Mouse (Mus musculus) spleen, adult 18-20 months (tissue): ENCODE measurements at regions not wholly inside any gene's neighbourhood (a gene's known extent, or its start where the extent isn't known, plus 50 kb on each side); places are given as distances from the start of the nearest gene placed in this dataset.
"Not testable (repeated sequence)": the region's sequence is repeated elsewhere in the genome, so short reads cannot be mapped to it uniquely, and the experiment has no call there.

Source experiments
- DNase-seq, 2 experiments: peaks; one replicate each; pipeline ENCODE4 v3.0.0; 2022; ENCODE audit warnings: mixed read lengths in 2 of 2

DNA sequence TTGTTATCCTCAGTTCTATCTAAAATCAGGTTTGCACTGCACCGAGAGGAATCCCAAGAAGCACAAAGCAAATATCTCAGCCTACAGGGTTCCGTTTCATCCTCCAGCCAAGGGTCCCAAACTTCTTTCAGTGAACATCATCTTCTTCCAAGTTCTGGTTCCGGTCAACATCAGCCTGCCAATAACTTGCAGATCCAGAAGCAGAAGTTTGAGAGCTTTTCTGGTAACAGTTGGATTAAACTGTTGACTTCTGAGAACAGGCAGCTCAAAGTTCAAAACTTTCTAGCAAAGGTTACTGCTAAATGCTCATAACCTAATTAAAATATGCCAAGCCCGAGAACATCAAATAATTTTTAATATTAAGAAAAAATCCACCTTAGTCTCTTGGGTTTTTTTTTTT, 237.0 kb upstream of the Gm37988 start:
- no peak for DNase-seq

DNA sequence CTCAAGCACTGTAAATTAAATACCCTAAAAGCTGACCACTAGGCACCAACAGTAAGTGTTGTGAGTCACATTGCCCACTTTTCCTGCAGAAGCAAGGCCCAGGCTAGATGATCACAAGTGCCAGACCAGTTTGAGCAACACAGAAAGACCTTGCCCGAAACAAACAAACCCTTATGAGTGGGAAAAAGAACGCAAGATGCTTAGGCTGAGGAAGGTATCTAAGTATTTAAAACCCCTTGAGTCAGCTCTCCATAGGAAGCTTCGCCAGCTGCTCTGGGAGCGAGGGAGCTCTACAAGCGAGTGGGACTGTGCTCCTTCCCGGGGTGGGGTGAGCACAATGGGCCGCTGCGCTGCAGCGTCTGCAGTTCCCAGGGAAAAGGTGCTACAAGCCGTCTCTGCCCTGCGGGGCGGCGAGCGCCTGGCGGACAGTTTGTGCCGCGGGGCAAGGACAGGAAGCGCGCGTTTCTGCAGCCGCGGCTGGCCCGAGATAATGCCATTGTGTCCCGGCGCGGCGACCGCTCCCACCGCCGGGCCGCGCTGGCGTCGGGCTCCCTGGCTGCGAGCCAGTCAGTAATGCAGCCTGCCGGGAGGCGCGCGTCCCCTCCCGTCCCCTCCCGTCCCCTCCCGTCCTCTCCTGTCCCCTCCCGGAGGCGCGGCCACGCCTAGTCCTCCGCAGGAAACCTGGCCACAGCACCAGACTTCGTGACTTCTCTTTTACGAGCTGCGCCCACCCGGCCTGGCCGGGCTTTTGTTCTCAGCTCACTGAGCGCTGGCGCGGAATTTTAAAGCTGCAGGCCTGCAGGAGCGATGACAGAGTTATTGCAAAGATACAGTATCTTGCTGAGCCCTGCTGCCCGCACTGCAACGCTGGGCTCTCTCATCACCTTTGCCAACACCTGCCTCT, 236.1 kb upstream of the Gm37988 start:
- peak in 1 of 2 experiments; percentile 5 for DNase-seq

DNA sequence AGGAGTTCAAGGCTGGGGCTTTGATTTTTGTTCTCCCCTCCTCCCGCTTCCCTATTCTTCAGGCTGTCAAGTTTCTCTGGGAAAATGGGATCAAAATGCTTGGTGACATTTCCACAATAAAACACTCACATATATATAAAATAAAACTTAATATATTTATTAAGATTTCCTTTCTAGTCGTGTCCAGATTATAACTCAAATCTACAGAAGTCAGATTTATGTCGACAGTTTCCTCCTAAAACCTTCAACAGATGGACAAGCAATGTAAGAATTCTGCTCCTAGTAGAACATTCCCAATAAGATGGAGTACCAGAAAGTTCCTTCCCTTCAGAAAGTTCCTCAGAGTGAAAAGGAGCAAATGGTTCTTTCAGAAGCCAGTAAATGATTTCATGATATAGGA, 235.4 kb upstream of the Gm37988 start:
- no peak for DNase-seq

DNA sequence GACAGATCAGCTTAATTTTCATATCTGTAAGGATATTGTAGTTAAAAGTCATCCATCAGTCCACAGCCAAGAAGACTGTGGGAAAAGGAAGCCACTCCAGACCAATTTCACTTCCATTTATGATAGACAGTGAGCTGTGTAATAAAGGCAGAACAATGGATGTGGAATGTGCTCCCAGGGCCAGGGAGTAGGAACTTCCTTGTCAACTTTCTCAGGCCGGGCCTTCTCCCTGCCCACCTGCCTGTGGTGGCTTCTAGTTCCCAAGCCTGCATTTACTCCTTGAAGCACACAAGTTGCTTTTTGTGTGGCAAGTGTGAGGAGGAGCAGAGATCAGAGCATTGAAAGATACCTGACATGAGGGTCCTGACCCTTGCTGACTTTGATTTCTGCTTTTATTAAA, 233.6 kb upstream of the Gm37988 start:
- no peak for DNase-seq

DNA sequence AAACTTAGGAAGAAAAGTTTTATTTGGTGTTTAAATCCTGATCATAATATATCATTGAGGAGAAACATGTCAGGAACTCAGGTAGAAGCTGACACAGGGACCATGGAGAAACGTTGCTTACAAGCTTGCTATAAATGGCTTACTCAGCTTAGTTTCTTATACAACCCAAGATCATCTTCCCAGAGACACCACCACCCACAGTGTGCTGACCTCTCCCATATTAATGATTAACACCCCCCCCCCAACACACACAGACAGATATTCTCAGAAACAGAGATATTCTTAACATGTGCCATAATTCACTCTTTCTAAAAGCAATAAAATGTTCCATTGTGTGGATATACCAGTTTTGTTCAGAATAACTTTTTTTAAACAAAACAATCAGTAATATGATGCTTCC, 230.7 kb upstream of the Gm37988 start:
- DNase-seq, result no peak

DNA sequence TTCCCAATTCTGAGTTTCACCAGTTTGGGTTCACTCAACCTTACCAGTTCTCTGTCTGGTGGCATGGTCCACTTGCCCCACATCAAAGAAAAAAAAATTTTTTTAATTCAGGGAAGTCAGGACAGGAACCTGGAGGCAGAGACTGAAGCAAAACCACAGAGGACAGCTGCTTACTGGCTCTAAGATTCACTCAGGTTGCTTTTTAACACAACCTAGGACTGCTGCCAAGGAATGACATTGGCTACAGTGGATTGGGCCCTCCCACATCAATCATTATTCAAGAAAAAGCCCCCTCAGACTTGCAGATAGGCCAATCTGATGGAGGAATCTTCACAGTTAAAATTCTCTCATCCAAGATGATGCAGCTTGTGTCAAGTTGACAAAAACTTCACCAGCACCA, 225.2 kb upstream of the Gm37988 start:
- DNase-seq, result no peak

DNA sequence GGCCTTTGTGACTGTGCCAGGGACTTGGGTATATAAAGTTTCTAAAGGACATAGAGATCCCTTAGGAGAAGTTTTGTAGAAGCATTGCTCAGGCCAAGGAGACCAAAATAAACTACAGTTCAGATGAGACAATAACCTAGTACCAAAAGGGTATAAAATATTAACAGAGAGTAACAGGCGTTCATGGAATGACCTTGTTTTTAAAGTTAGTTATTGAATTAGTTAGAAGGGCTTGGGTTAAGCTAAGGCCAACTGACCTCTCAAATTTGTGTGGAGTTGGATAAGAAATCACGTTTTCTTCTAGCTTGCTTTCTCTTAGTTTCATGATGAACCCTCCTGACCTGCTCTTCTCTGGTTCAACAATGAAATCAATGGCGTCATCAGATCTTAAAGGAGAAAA, 209.8 kb upstream of the Gm37988 start:
- DNase-seq, result no peak

DNA sequence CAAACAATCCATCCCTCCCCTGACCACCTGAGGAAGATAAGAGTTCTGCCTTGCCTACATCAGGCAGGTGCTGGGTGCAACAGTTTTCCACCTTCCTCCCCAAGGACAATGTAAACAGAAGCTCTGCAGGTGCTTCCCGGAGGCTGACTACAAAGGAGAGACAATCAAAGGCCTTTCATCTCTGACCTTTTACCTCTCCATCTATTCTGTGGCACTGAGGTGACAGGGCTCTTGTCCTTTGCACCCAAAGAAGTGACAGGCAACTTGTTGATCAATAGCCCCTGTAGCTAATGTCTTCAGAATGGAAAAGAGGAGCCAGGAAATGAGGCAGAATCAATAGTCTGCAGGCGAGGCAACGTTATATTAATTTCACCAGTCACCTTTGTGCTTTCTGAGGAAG, 209.3 kb upstream of the Gm37988 start:
- DNase-seq, result no peak

DNA sequence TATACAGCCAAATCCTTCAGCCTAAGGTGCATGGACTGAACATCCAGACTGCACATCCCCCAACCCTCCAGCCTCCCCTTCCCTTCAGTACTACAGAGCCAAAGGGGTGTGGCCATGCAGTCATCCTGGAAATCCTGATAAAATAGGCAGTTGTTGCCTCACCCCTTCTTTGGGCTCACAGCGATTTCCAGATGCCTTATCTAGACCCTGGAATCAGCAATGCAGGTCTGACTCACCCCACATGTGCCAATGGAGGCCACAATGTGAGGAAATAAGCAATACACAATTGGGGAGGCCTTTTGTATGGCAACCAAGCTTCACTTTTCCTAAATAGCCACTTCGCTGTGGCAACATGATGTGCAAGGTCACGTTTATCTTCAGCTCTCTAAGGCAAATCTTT, 205.3 kb upstream of the Gm37988 start:
- DNase-seq, result no peak

DNA sequence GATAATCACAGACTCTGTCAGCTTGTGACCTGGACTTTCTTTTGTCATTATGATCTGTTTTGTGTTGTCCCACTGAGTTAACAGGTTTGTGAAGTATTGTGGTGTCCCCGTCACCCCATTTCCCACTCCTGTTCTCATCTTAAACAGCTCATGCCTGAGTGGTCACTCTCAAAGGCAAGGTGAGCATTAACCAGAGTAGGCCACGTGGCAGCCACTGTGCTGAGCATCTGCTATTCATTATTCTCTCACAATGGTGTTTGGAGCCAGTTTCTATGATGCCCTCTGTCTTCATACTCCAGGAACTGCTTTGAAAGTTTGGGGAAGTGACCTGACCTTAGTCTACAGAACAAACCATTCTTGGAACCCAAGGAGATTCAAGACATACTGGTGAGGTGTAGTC, 198.9 kb upstream of the Gm37988 start:
- DNase-seq, result no peak

DNA sequence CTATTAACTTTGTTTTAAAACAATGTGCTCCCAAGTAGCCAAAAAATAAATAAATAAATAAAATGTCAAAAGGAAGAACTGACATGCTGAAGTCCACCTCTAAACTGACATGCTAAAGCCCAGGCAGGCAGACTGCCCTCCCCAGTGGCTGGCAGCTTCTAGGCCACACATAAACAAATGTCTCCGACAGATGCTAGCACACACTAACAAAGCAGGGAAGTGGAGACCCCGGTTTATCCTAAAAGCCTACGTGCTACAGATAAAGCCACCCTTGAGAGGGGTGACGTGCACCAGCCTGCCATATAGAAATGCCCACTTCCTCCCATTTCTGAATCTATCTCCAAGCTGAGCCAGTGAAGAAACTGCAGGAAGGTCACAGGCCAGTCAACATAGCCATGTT, 194.4 kb upstream of the Gm37988 start:
- DNase-seq, result no peak

DNA sequence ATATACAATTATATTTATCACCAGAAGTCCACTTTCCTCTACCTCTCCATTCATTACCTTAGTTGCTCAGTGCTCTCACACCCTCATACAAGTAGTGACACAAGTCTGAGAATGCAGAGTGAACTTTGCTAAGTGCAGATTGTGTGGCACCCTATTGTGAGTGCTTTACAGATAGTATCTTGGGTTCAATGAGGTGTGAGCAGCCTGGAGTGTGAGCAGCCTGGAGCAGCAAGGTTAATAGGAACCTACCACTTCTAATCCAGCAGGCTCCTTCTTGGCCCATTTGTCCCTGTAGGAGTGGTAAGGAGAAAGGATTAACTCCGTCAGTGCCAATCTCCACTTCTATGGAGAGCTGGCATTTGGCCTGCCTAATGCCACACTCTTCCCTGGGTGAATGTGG, 192.4 kb upstream of the Gm37988 start:
- no peak for DNase-seq

DNA sequence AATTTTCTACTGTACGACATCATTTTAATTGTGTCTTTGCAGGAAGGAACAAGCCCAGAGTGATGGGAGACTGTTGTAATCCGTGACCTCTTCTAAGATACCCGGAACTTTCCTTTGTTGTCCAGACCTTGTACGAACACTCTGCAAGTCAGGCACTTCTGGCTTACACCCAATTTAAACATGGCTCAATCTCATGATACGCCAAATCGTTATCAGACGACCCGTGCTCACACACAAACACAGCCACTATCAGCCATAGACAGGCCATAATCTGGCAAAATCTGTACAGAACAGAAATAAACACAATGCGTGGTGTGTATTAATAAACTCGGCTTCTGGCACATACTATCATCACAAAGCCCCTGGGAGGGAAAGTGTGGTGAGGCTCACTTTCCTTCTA, 190.2 kb upstream of the Gm37988 start:
- no peak for DNase-seq

DNA sequence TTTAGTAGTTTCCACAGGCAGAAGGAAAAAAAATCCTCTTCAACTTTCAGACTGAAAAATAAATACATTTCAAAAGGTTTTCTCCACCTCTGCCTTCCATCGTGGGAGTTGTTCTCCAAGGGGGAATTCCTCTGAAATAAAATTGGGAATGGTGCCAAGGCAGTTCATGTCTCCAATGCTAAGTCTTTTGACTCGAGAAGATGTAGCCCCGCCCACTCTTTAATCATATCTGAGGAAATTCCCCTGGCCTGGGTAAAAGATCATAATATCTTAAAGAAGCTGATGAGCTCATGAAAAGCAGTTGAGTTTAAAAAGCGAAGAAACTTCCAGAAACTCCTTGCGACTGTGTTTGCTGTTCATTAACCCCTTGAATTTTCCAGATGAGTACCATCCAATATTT, 185.3 kb upstream of the Gm37988 start:
- no peak for DNase-seq

DNA sequence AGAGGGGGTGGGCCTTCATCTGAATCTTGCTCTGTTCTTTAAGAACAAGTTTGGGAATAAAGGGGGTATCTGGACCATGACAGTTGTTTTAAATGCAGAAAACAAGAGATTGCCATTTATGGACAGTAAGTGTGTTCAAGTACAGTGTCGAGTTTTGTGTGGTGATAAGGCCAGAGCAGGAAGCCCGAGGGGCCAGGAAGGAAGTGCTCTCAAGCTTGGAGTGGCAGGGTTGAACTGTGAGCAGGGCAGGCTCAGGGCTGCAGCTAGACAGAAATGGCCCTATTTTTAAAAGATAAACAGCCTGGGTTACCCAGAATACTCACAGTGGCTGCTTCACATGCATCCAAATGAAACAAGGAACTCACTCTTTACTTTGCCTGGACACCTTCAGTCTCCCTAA, 184.4 kb upstream of the Gm37988 start:
- DNase-seq, result no peak

DNA sequence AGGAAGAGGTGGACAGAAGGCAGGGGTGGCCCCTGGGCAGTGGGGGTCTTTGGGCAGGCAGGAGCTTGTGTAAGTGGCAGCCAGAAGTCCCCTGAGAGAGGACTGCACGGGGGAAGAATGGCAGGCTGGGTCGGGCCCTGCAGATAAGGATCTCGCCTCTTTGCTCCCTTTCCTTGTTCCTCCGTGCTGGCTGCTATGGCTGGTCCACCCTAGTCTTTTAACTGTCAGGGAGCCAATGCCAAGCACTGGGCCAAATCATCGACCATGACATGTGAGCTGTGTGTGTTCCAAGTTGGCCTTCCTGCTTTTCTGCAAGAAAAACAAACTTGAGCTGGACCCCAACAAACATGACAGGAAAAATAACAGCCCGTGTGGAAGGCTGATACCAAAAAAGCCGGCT, 153.8 kb upstream of the Gm37988 start:
- no peak for DNase-seq

DNA sequence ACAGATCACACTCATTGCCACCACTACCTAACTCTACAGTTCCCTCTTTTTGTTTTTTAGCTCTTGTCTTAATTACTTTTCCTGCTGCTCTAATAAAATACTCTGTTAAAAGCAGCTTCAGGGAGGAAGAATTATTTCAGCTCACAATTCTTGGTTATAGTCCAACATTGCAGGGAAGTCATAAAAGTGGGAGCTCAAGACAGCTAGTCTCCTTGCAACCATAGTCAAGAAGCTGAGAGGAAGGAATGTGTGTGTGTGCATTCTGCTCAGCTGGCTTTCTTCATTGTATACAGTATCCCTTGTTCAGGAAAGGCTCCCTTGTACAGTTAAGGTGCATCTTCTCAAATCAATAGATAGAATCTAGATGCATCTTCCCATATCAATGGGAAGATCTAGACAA, 152.4 kb upstream of the Gm37988 start:
- no peak for DNase-seq

DNA sequence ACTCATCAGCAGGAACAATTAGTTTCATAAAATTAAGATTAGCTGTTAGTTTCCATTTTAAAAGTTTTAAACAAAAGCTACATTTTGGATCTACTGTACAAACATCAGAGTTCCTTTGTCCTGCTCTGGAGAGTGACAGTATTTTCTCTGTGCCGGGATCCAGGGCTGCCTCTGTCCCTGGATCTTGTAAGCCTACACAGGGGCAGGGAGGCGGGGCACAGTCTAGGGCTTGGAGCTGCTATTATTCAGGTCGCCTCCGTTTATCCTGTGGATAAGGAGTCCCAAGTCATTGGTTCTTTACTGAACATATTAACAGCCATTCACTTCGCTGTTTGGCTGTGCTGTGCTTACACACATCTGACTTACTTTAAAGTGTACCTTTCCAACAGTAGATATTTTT, 150.8 kb upstream of the Gm37988 start:
- no peak for DNase-seq

DNA sequence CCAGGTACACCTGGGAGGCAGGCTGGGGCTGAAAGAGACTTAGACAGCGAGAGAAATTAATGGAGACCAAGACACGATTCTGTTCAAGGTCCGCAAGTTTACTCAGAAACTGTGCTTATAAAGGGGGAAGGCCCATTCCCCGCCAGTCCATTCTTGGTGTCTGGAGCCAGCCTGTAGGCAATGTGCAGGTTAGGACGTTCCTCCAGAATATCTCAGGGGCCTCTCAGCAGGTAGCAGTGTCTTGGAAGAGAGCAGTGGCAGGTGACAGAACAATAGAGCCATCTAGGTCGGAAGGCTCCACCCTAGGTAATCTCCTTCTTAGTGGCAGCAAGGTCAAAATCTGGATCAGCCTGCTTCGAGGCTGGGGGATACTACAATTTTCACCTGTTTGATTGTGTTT, 147.6 kb upstream of the Gm37988 start:
- DNase-seq, result not testable (repeated sequence)

DNA sequence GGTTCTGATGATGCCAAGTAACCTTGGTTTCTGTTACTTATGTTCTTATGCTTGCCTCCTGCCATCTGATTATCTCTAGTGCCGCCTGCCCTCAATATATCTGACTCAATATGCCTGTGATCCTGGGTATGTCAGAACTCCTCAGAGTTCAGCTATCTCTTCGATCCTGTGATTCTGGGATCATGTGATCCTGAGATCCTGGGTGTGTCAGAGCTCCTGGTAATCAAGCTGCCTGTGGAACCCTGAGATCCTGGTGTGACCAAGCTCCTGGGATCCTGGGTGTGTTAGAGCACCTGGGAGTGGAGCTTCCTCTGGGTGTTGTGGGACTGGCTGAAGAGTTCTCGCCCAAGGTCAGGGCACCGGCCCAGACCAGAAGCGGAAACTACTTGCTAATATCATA, 147.1 kb upstream of the Gm37988 start:
- not testable (repeated sequence) for DNase-seq

DNA sequence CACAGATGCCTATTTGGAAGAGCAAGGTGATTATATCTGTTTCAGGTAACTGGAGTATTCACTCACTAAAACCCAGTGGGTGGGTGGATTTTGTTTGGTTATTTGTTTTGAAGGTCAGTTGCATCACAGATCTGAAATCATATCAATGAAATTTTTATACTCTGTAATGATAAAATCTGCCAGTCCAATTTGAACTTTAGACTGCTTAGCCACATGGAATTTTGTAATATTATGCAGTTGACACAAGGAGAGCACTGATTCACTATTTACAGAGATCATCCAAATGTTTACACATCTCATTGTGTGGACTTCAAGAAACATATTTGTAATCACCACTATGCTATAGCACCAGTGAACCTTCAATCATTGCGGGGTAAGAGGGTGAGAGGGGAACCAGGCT, 145.9 kb upstream of the Gm37988 start:
- no peak for DNase-seq

DNA sequence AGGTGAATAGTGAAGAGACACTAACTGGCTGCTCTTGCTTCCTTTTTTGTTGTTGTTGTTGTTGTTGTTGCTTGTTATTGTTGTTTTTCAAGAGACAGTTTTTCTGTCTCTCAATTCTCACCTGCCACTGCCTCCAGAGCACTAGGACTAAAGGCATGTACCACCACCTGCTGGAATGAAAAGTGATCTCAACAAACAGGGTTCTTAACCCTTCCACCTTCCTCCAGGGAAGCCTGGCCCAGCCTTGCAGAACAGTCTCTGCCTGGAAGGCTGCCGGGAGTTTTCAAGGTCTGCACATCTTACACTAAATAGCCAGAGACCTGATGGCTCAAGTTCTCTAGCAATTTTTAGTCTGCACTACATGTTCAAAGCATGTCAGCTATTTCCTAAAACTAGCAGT, 138.0 kb upstream of the Gm37988 start:
- no peak for DNase-seq

DNA sequence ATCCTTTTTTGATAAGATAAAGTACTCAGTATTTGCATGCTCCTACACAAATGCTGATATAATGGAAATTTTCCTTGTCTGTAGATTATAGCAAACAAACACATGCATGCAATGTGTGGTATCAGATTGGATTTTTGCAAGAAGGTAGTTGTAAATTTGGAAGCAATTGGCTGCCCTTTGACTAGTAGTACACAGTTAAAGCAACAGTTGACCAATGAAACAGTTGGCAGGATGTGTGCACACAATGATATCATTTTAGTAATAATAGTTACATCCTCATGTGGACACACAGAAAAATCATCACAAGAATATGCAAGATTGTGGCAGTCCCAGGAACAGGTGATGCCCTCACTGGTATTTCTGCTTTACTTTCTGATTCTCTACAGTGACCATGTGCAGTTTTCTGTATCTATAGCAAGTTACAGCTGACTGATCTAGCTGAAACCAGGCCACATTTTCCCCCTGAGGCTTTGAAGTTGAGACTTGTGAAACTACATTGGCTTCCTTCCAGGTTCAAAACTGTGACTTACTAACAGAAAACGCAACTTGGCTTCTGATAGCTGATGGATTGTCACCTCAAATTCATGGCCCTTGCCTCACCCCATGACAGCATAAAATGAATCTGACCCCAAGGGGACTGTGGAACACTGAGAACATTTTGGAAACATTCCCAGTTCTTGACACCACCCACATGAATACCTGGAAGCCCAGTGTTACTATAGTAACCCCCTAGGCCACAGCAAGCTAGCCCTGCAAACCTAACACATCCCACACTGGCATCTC, 136.3 kb upstream of the Gm37988 start:
- no peak for DNase-seq

DNA sequence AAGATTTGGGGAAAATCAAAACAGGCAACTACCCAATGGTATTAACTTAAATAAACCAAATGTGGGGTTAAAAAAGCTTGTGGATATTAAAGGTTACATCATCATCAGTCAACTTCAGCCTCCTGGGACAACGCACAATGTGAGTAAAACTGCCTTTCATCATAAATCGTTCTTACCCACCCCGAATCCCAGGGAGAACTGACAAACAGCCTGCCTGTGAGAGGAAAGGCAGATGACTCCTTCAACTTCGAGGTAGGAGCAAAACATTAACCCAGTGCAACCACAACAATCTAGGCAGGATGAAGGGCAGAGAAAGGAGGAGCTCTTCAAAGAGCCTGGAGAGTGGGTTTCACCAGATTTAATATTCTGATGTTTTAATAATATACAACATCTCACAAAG, 135.3 kb upstream of the Gm37988 start:
- DNase-seq, result no peak
